In genomic region chr7:4999876-5000275, GRCm38 (mm10) we compare ENCODE assay signal across 11 mouse cellular contexts. TPM values are rescaled to one million over a fixed set of nuclear protein-coding genes. Genes with fewer than 3 reads are reported as not detected.
DNase-seq lines count a peak whose midpoint lies in the region; ATAC-seq and TF ChIP-seq lines count a peak whose summit lies in the region.
"Had no signal": no experiment of that assay in that cellular context is flagged by ENCODE, and none has a peak within 500 bp of the region (broad histone marks: within the 10 kb centered on the region; RNA-seq: fewer than 3 reads in every experiment).

No protein-coding gene starts in this region.

- no peak for DNase-seq in left cerebral cortex, adult 2 months (ENCODE audit: extremely low spot score in 1 of 2, low spot score in 2 of 2)
- DNase-seq in left cerebral cortex, postnatal 14 days (ENCODE audit: low spot score in 2 of 2), result no peak
- DNase-seq in CD4-positive, CD25-positive, alpha-beta regulatory T cell, adult 2 months (ENCODE audit: low read depth, low spot score), result peak; percentile 69
- no peak for DNase-seq in right cerebral cortex, postnatal 10 days (ENCODE audit: low spot score in 2 of 2)
- DNase-seq: right cerebral cortex, postnatal 14 days had no signal

- H3K27ac ChIP-seq in left cerebral cortex, adult 2 months, result no peak overlapping the region
- H3K27ac ChIP-seq: limb, embryonic 12.5 days; midbrain, embryonic 15.5 days had no signal

- H3K4me3 ChIP-seq in left cerebral cortex, adult 2 months, result no peak overlapping the region
- H3K4me3 ChIP-seq: limb, embryonic 12.5 days; midbrain, embryonic 15.5 days had no signal

- ATAC-seq in activated CD4-positive, CD25-positive, alpha-beta regulatory T cell, adult 4 months, result peak; percentile 60
- peak; percentile 48; the same call in 1 of the 2 replicates for ATAC-seq in megakaryocyte progenitor cell, adult 5-6 weeks (replicated peaks; ENCODE audit: poor library complexity)
- ATAC-seq in frontal cortex, adult (ENCODE audit: low TSS enrichment), result no peak
- ATAC-seq: midbrain, embryonic 15.5 days had no signal

- intact Hi-C loops in left cerebral cortex, adult 2 months (cut with DNase I), result loop anchor here (5.0 kb wide), 1 partner anchor 58 kb away; no protein-coding TSS in a partner anchor
- intact Hi-C loops in left cerebral cortex, postnatal 14 days (cut with DNase I), result no loop called here

- TF ChIP-seq CTCF in left cerebral cortex, adult 2 months (IDR thresholded peaks at IDR 0.05), result peak; percentile 56

RNA-seq across cellular contexts. Expression of gene Zfp579, which starts 3.9 kb away (rescaled TPM):
- 10 to 100 TPM; 28.9 to 33.0 TPM for total RNA-seq in left cerebral cortex, adult 2 months (2021)
- total RNA-seq in left cerebral cortex, postnatal 14 days (2021), result 10 to 100 TPM; 33.8 to 36.3 TPM
- polyA plus RNA-seq in activated CD4-positive, CD25-positive, alpha-beta regulatory T cell, adult 4 months (2017; shearing (Covaris generic)), result 1 to 10 TPM; 2.9 to 5.3 TPM
- total RNA-seq in megakaryocyte progenitor cell, adult 5-6 weeks (2015), result 11.1 and 14.3 TPM in 2 replicates
- total RNA-seq in megakaryocyte progenitor cell, adult 5-6 weeks (2017), result 2.7 and 4.2 TPM in 2 replicates

RNA-seq across cellular contexts. Expression of gene Zfp524, which starts 14.3 kb away (rescaled TPM):
- 1 to 10 TPM; 6.3 to 6.5 TPM for total RNA-seq in left cerebral cortex, adult 2 months (2021)
- total RNA-seq in left cerebral cortex, postnatal 14 days (2021), result 1 to 10 TPM; 5.3 to 6.7 TPM
- 10 to 100 TPM; 33.3 to 55.4 TPM for polyA plus RNA-seq in activated CD4-positive, CD25-positive, alpha-beta regulatory T cell, adult 4 months (2017; shearing (Covaris generic))
- total RNA-seq in megakaryocyte progenitor cell, adult 5-6 weeks (2015), result 11.0 and 13.0 TPM in 2 replicates
- 5.5 and 7.4 TPM in 2 replicates for total RNA-seq in megakaryocyte progenitor cell, adult 5-6 weeks (2017)

RNA-seq across cellular contexts. Expression of gene Fiz1, which starts 14.6 kb away (rescaled TPM):
- 10 to 100 TPM; 24.1 to 26.3 TPM for total RNA-seq in left cerebral cortex, adult 2 months (2021)
- 10 to 100 TPM; 24.9 to 25.3 TPM for total RNA-seq in left cerebral cortex, postnatal 14 days (2021)
- polyA plus RNA-seq in activated CD4-positive, CD25-positive, alpha-beta regulatory T cell, adult 4 months (2017; shearing (Covaris generic)), result 10 to 100 TPM in 1 of 2 experiments, 1 to 10 TPM in 1; 8.1 to 10.1 TPM
- total RNA-seq in megakaryocyte progenitor cell, adult 5-6 weeks (2015), result 35.6 and 39.2 TPM in 2 replicates
- 17.7 and 24.0 TPM in 2 replicates for total RNA-seq in megakaryocyte progenitor cell, adult 5-6 weeks (2017)

RNA-seq across cellular contexts. Expression of gene Gm44973, which starts 15.4 kb away (rescaled TPM):
- not detected for total RNA-seq in left cerebral cortex, adult 2 months (2021)
- total RNA-seq in left cerebral cortex, postnatal 14 days (2021), result not detected
- 10 to 100 TPM in 1 of 2 experiments, 1 to 10 TPM in 1; 5.6 to 19.0 TPM for polyA plus RNA-seq in activated CD4-positive, CD25-positive, alpha-beta regulatory T cell, adult 4 months (2017; shearing (Covaris generic))
- total RNA-seq in megakaryocyte progenitor cell, adult 5-6 weeks (2015), result 1.9 and 4.6 TPM in 2 replicates
- total RNA-seq in megakaryocyte progenitor cell, adult 5-6 weeks (2017), result not detected in 2 replicates
- total RNA-seq: heart, adult 8-10 months had no signal
- polyA plus RNA-seq: limb, embryonic 12.5 days had no signal

RNA-seq across cellular contexts. Expression of gene Zfp865, which starts 20.3 kb away (rescaled TPM):
- total RNA-seq in left cerebral cortex, adult 2 months (2021), result 10 to 100 TPM; 36.3 to 40.3 TPM
- 10 to 100 TPM; 34.1 to 35.2 TPM for total RNA-seq in left cerebral cortex, postnatal 14 days (2021)
- polyA plus RNA-seq in activated CD4-positive, CD25-positive, alpha-beta regulatory T cell, adult 4 months (2017; shearing (Covaris generic)), result 1 to 10 TPM; 3.5 to 5.3 TPM
- total RNA-seq in megakaryocyte progenitor cell, adult 5-6 weeks (2015), result 13.2 and 14.5 TPM in 2 replicates
- total RNA-seq in megakaryocyte progenitor cell, adult 5-6 weeks (2017), result 12.4 and 14.4 TPM in 2 replicates
